21 mouse cellular contexts compared by ENCODE assay signal in genomic region chr9:78649398-78649797, GRCm38 (mm10). TPM values are rescaled to one million over a fixed set of nuclear protein-coding genes. Genes with fewer than 3 reads are reported as not detected.
DNase-seq lines count a peak whose midpoint lies in the region; ATAC-seq and TF ChIP-seq lines count a peak whose summit lies in the region.
"Had no signal": no experiment of that assay in that cellular context is flagged by ENCODE, and none has a peak within 500 bp of the region (broad histone marks: within the 10 kb centered on the region; RNA-seq: fewer than 3 reads in every experiment).

No protein-coding gene starts in this region.

- no peaks in the 10 kb centered on the region for H3K36me3 ChIP-seq in intestine, embryonic 14.5 days (ENCODE audit: control insufficient read depth, insufficient read depth, low read length)
- no peaks in the 10 kb centered on the region for H3K36me3 ChIP-seq in intestine, embryonic 15.5 days
- no peaks in the 10 kb centered on the region for H3K36me3 ChIP-seq in lung, embryonic 14.5 days (ENCODE audit: insufficient read depth)
- H3K36me3 ChIP-seq in lung, postnatal 0 days (ENCODE audit: insufficient read depth, low read length): no peaks in the 10 kb centered on the region
- H3K36me3 ChIP-seq: embryonic facial prominence, embryonic 12.5 days; embryonic facial prominence, embryonic 15.5 days; hindbrain, embryonic 12.5 days had no signal

- ATAC-seq in intestine, embryonic 14.5 days (replicated peaks; ENCODE audit: low FRiP score, low TSS enrichment, low read depth): no peak
- ATAC-seq in intestine, embryonic 15.5 days: no peak
- ATAC-seq in lung, embryonic 14.5 days (ENCODE audit: insufficient read depth): peak; percentile 70; the same call in 1 of the 2 replicates
- no peak for ATAC-seq in lung, postnatal 0 days
- ATAC-seq: activated CD4-positive, CD25-positive, alpha-beta regulatory T cell, adult 4 months; forebrain, embryonic 14.5 days; forebrain, postnatal 0 days had no signal

- DNase-seq in intestine, embryonic 14.5 days (ENCODE audit: low spot score): no peak
- peak; percentile 73 for DNase-seq in lung, embryonic 14.5 days
- no peak for DNase-seq in lung, postnatal 10 days
- peak; percentile 19 for DNase-seq in lung, postnatal 0 days (ENCODE audit: low spot score)
- DNase-seq in lung, postnatal 25 days (ENCODE audit: low spot score): no peak
- DNase-seq in embryo, embryonic 10 days (ENCODE audit: low spot score): no peak
- DNase-seq: adrenal gland, postnatal 25 days; cerebellum, adult 11-12 months; cerebellum, adult 8-10 months; cerebellum, postnatal 36 days; forebrain, postnatal 0 days; gastrocnemius, adult 2 months; gastrocnemius, postnatal 14 days; heart, adult 11 months had no signal

- no peak for TF ChIP-seq EP300 in lung, postnatal 0 days (IDR thresholded peaks at IDR 0.05)

- no peaks in the 10 kb centered on the region; the same call in 1 of the 2 replicates for H3K4me1 ChIP-seq in intestine, embryonic 14.5 days (replicated peaks; ENCODE audit: control insufficient read depth, insufficient read depth, low read length)
- H3K4me1 ChIP-seq in intestine, embryonic 15.5 days (replicated peaks): no peaks in the 10 kb centered on the region
- no peaks in the 10 kb centered on the region for H3K4me1 ChIP-seq in lung, embryonic 14.5 days (ENCODE audit: insufficient read depth)
- no peaks in the 10 kb centered on the region for H3K4me1 ChIP-seq in lung, postnatal 0 days (ENCODE audit: insufficient read depth, low read depth, low read length)
- H3K4me1 ChIP-seq: embryonic facial prominence, embryonic 12.5 days; embryonic facial prominence, embryonic 15.5 days; hindbrain, embryonic 12.5 days had no signal

- H3K9me3 ChIP-seq in intestine, embryonic 14.5 days (ENCODE audit: control insufficient read depth, low read length): no peaks in the 10 kb centered on the region
- H3K9me3 ChIP-seq in intestine, embryonic 15.5 days: no peaks in the 10 kb centered on the region
- H3K9me3 ChIP-seq in lung, embryonic 14.5 days (ENCODE audit: low read depth, low read length): no peaks in the 10 kb centered on the region
- no peaks in the 10 kb centered on the region for H3K9me3 ChIP-seq in lung, postnatal 0 days (ENCODE audit: low read length)
- H3K9me3 ChIP-seq: embryonic facial prominence, embryonic 12.5 days; embryonic facial prominence, embryonic 15.5 days; hindbrain, embryonic 12.5 days had no signal

- no peak overlapping the region for H3K4me3 ChIP-seq in intestine, embryonic 14.5 days (ENCODE audit: low read depth, low read length)
- H3K4me3 ChIP-seq in intestine, embryonic 15.5 days (replicated peaks): no peak overlapping the region
- no peak overlapping the region for H3K4me3 ChIP-seq in lung, embryonic 14.5 days (ENCODE audit: low read depth, low read length)
- no peak overlapping the region for H3K4me3 ChIP-seq in lung, postnatal 0 days (ENCODE audit: low read depth, low read length)
- H3K4me3 ChIP-seq: embryonic facial prominence, embryonic 12.5 days; embryonic facial prominence, embryonic 15.5 days; gastrocnemius, adult 2 months; hindbrain, embryonic 12.5 days had no signal

- no peak overlapping the region for H3K9ac ChIP-seq in intestine, embryonic 14.5 days (ENCODE audit: low read length)
- no peak overlapping the region for H3K9ac ChIP-seq in intestine, embryonic 15.5 days
- H3K9ac ChIP-seq in lung, embryonic 14.5 days: no peak overlapping the region
- no peak overlapping the region for H3K9ac ChIP-seq in lung, postnatal 0 days (replicated peaks; ENCODE audit: low read depth)
- H3K9ac ChIP-seq: embryonic facial prominence, embryonic 12.5 days; embryonic facial prominence, embryonic 15.5 days; forebrain, postnatal 0 days; hindbrain, embryonic 12.5 days had no signal

- H3K27me3 ChIP-seq in intestine, embryonic 14.5 days (replicated peaks; ENCODE audit: control insufficient read depth, insufficient read depth, low read length): no peaks in the 10 kb centered on the region
- no peaks in the 10 kb centered on the region for H3K27me3 ChIP-seq in intestine, embryonic 15.5 days (replicated peaks)
- no peaks in the 10 kb centered on the region for H3K27me3 ChIP-seq in lung, embryonic 14.5 days (ENCODE audit: insufficient read depth, low read length)
- no peaks in the 10 kb centered on the region for H3K27me3 ChIP-seq in lung, postnatal 0 days (replicated peaks; ENCODE audit: insufficient read depth, low read length)
- H3K27me3 ChIP-seq: embryonic facial prominence, embryonic 12.5 days; embryonic facial prominence, embryonic 15.5 days; hindbrain, embryonic 12.5 days had no signal

- no peak for TF ChIP-seq CTCF in lung, embryonic 14.5 days (IDR thresholded peaks at IDR 0.05; ENCODE audit: low read depth)
- no peak for TF ChIP-seq CTCF in lung, postnatal 0 days (IDR thresholded peaks at IDR 0.05)

- H3K4me2 ChIP-seq in intestine, embryonic 14.5 days (ENCODE audit: low read length): no peak overlapping the region
- H3K4me2 ChIP-seq in intestine, embryonic 15.5 days (replicated peaks): no peak overlapping the region
- no peak overlapping the region for H3K4me2 ChIP-seq in lung, embryonic 14.5 days
- H3K4me2 ChIP-seq in lung, postnatal 0 days (replicated peaks; ENCODE audit: low read depth, low read length): no peak overlapping the region
- H3K4me2 ChIP-seq: embryonic facial prominence, embryonic 12.5 days; embryonic facial prominence, embryonic 15.5 days; heart, embryonic 11.5 days; hindbrain, embryonic 12.5 days had no signal

- peak overlapping the region; percentile 69 for H3K27ac ChIP-seq in intestine, embryonic 14.5 days (ENCODE audit: low read depth)
- H3K27ac ChIP-seq in intestine, embryonic 15.5 days: no peak overlapping the region
- H3K27ac ChIP-seq in lung, embryonic 14.5 days (ENCODE audit: low read depth): no peak overlapping the region
- no peak overlapping the region for H3K27ac ChIP-seq in lung, postnatal 0 days (ENCODE audit: low read length)
- H3K27ac ChIP-seq: embryonic facial prominence, embryonic 12.5 days; embryonic facial prominence, embryonic 15.5 days; gastrocnemius, adult 2 months; hindbrain, embryonic 12.5 days had no signal

RNA-seq across cellular contexts. Expression of gene Cd109, which starts 34.1 kb away (rescaled TPM):
- 7.4 and 10.8 TPM in 2 replicates for polyA plus RNA-seq in intestine, embryonic 14.5 days (2014; fragmentation: Nextera tagmentation; extraction: Ambion mirVana)
- 5.1 and 5.9 TPM in 2 replicates for polyA plus RNA-seq in intestine, embryonic 15.5 days (2015; fragmentation: Nextera tagmentation; extraction: Ambion mirVana)
- polyA plus RNA-seq in lung, embryonic 14.5 days (2014; fragmentation: Nextera tagmentation; extraction: Ambion mirVana): 14.2 and 14.4 TPM in 2 replicates
- polyA plus RNA-seq in lung, postnatal 0 days (2015; fragmentation: Nextera tagmentation; extraction: Ambion mirVana): 2.7 TPM in 2 replicates

Comparison
In these comparisons a context has a peak if more than half of its experiments do, and no peak if none do; other contexts are left out.
1. DNase-seq: peak in lung, embryonic 14.5 days (single experiment) and lung, postnatal 0 days (single experiment); none in intestine, embryonic 14.5 days (single experiment), lung, postnatal 10 days (single experiment), lung, postnatal 25 days (single experiment) and embryo, embryonic 10 days (single experiment).